Mouse (Mus musculus) testis, postnatal 10 days (tissue): Measurements from ENCODE around the gene Fam243.

Experiments used
- DNase-seq: peaks from one replicate; pipeline ENCODE4 v3.0.0; 2021; ENCODE audit warnings: low spot score

Gene Fam243

GRCm38 (mm10) chr16:92321341-92321740 is at the start of gene Fam243:
TSS of gene Fam243 (minus strand) at chr16:92321441.
- DNase-seq, result no peak

- no peak for DNase-seq
These were observed 48.0 kb upstream of the Fam243 start for GRCm38 (mm10) chr16:92369260-92369659.

GRCm38 (mm10) chr16:92365477-92365876 is 44.2 kb upstream of the Fam243 start:
- no peak for DNase-seq

- no peak for DNase-seq
These were observed 39.5 kb upstream of the Fam243 start for GRCm38 (mm10) chr16:92360711-92361110.

GRCm38 (mm10) chr16:92359229-92359628 is 38.0 kb upstream of the Fam243 start, which contains the start of gene Kcne1:
TSS of gene Kcne1 (minus strand) at chr16:92359468.
- no peak for DNase-seq

- no peak for DNase-seq
These were observed 37.5 kb upstream of the Fam243 start for GRCm38 (mm10) chr16:92358734-92359133.

GRCm38 (mm10) chr16:92357566-92357965 is 36.3 kb upstream of the Fam243 start:
- no peak for DNase-seq

DNA sequence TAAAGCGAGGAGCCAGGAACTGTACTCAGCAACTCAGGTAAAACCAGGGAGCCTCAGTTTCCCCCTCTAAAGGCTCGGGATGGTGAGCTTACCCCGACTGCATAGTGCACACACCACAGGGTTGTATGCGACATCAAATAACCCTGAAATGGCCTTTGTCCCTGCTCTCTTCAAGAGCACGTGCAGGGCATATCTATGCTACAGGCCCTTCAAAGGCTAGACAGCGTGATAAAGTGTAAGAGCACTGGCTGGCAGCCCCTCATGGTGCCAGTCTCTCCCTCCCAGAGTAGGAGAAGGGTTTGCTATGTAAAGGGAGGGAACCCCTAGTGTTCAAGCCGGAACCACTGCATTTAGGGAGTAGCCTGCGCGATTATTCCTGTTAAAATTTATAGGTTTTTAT is 35.8 kb upstream of the Fam243 start:
- DNase-seq, result no peak

- no peak for DNase-seq
These were observed 34.7 kb upstream of the Fam243 start for GRCm38 (mm10) chr16:92355982-92356381.

DNA sequence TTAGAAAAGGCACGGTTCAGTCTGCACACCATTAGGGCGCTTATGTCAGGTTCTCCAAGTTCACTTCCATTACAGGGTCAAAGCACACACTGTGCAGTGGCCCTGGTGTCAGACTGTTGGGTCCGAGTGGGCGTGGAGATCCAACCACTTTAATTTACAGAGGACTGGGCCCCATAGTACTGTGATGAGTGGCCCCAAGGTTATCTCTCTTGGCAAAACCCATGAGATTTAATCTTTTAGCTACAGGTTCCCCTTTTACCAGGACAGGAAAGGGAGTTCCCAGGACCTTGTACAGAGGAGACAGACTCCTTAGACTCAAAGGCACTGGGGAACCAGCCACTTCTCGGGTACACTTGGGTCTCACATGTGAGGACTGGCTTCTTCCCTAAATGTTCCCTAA is 34.1 kb upstream of the Fam243 start:
- DNase-seq, result no peak

- DNase-seq, result no peak
These were observed 32.7 kb upstream of the Fam243 start for GRCm38 (mm10) chr16:92353897-92354296.

DNA sequence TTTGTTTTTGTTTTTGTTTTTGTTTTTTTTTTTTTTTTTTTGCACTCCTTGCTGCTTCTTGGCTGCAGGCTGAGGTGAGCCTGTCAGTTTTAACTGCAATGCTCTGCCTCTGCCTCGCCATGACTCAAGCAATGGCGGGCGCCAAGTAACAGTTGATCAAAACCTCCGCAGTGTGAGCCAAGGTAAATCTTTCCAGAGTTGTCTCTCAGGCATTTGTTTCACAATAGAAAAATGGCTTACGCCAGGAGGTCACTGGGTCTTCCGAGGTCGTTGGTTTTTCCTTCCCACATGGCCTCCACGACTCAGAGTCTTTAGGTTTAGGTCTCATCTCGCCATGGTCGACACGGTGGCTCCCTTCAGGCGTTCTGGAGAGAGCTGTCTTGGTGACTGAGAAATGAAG is 32.1 kb upstream of the Fam243 start:
- no peak for DNase-seq

DNA sequence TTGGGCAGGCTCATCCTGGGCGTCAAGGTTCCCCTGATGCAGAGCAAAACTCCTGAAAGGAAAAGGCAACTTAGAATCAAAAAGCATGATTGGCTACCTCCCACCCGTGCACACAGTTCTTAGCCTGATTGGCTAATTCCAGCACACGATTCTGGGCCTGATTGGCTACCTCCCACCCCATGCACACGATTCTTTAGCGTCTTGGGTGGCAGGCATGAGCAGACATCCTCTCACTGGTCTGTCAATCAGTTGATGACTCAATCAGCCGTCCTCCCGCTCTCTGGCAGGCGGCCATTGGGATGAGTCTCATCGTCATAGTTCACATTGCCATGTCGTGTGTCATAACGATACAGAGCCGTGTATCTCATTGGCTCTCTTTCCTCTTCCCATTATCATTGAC is 27.7 kb upstream of the Fam243 start:
- peak; percentile 76 for DNase-seq

- DNase-seq, result peak; percentile 93
These were observed 25.2 kb upstream of the Fam243 start for GRCm38 (mm10) chr16:92346297-92346916.

GRCm38 (mm10) chr16:92345177-92345576 is 23.9 kb upstream of the Fam243 start:
- DNase-seq, result peak; percentile 63

GRCm38 (mm10) chr16:92340612-92341511 is 19.6 kb upstream of the Fam243 start:
- peak; percentile 87 for DNase-seq

DNA sequence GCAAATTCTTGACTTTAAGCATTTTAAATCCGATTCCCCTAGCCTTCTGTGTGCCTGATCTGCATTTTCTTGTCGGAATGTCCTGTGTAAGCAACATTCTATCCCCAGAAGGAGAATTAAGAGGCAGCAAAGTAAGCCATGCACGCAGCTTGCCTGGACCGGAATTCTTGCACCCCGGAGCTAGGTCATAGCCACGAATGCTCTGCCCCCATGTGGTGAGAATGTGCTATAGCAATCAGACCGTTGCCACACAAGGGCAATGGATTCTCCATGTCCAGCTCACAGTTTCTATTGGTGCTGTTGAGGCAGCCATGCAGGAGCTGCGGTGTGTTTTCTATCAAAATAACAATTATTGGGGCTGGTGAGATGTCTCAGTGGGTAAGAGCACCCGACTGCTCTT is 15.0 kb upstream of the Fam243 start:
- peak; percentile 84 for DNase-seq

DNA sequence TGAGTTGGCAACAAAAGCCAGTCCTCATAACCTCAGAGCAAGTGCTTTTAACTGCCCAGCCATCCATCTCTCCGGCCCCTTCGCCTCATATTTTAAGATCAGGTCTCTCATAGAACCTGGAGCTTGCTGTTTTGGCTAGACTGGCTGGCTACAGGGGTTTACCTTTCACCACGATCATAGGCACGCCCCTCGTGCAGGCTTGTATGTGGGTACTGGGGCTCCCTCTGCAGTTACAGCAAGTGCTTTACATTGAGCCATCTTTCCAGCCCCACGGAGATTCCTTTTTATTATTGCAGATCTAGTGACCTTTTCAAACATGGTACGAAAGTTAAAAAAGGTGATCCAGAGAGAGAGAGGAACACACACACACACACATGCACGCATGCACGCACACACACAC is 13.4 kb upstream of the Fam243 start:
- DNase-seq, result no peak

- no peak for DNase-seq
These were observed 9.7 kb upstream of the Fam243 start for GRCm38 (mm10) chr16:92330966-92331365.

DNA sequence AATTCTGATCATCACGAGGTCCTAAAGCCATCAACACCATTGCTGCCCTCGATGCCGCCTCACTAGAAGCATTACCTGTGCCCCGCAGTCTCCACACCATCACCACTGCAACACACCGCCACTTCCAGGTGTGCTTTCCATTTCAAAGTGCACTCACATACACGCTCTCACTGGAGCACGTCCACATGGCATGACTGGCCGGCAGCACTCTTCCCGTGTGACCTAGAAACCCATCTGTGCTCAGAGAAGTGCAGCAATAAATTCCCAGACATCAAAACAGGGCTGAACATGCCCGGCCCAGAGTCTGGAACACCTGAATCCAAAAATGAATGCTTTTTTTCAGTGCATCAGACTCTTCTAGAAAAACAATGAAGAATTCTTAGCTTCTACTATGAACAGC is 6.7 kb upstream of the Fam243 start:
- DNase-seq, result no peak

- DNase-seq, result no peak
These were observed 3.8 kb upstream of the Fam243 start for GRCm38 (mm10) chr16:92325062-92325406.

GRCm38 (mm10) chr16:92324309-92325061 is 3.2 kb upstream of the Fam243 start:
- no peak for DNase-seq

GRCm38 (mm10) chr16:92320361-92320760 is 880 bp downstream of the Fam243 start:
- DNase-seq, result no peak
